Mouse (Mus musculus) myocyte (in vitro differentiated cells): ENCODE results near the gene Nsd1.

Experiments used
- CEBPB ChIP-seq: IDR thresholded peaks from 2 replicates; pipeline ENCODE4 v1.6.1; 2011; ENCODE audit warnings: mild to moderate bottlenecking, moderate library complexity; ENCODE audit not compliant: poor library complexity, insufficient read depth, severe bottlenecking
- MAX ChIP-seq: IDR thresholded peaks from one replicate; pipeline ENCODE4 v1.6.1; 2011; ENCODE audit warnings: low read depth, mild to moderate bottlenecking, control low read depth
- POLR2A ChIP-seq: IDR thresholded peaks from one replicate; pipeline ENCODE4 v1.6.1; 2011; ENCODE audit warnings: low read depth, mild to moderate bottlenecking, control low read depth, moderate library complexity; ENCODE audit not compliant: insufficient read length

DNA sequence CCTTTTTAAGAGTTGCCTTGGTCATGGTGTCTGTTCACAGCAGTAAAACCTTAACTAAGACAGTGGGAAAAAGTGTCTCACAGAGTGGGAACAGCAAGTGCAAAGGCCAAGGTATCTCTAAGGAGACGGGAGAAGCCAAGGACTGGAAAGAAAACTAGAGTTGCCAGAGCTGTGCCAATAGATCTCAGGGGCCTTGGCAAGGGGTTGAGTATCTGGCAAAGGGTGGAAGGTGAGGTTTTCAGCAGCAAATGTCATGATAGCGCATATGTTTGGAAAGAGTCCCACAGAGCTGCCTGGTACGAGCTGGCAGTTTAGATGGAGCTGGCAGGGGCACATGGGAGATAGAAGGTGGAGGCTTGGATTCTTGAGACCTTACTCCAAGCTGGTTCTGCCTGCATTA, 30.0 kb upstream of the Nsd1 start:
- TF ChIP-seq POLR2A (no peak), CEBPB (no peak), MAX (no peak)
